Mouse (Mus musculus): ENCODE data around the gene Wnt2b. TPM values are rescaled to one million over a fixed set of nuclear protein-coding genes. Genes with fewer than 3 reads are reported as not detected.

The Wnt2b gene
- total RNA-seq, 2 experiments from 2014 or later, result 0.85 to 0.91 TPM

- DNase-seq (ENCODE audit: low spot score in 2 of 2), result no peak
These were observed 55.7 kb downstream of the Wnt2b start for GRCm38 (mm10) chr3:104906007-104906406.

- DNase-seq (ENCODE audit: low spot score in 2 of 2), result no peak
These were observed 56.3 kb downstream of the Wnt2b start for GRCm38 (mm10) chr3:104905389-104905788.

GRCm38 (mm10) chr3:104901154-104901553, 60.6 kb downstream of the Wnt2b start:
- no peak for DNase-seq (ENCODE audit: low spot score in 2 of 2)

- no peak for DNase-seq (ENCODE audit: low spot score in 2 of 2)
These were observed 65.6 kb downstream of the Wnt2b start for GRCm38 (mm10) chr3:104896141-104896540.

Other genes starting within 250 kb of the Wnt2b start
- gene Ppm1j, start 180.9 kb downstream of the Wnt2b start, total RNA-seq (2021), result 1 to 10 TPM in 1 of 2 experiments, under 1 TPM in 1; 0.81 to 2.7 TPM
- under 1 TPM in 1 of 2 experiments, not detected in 1; 0.10 TPM for gene Fam19a3, start 180.1 kb downstream of the Wnt2b start, total RNA-seq (2021)
- gene Rhoc, start 173.5 kb downstream of the Wnt2b start, total RNA-seq (2021), result 10 to 100 TPM; 35.3 to 37.6 TPM
- gene Mov10, start 143.4 kb downstream of the Wnt2b start, total RNA-seq (2021), result 1 to 10 TPM; 7.9 to 9.4 TPM
- 10 to 100 TPM; 45.1 to 46.2 TPM for gene St7l, start 97.9 kb downstream of the Wnt2b start, total RNA-seq (2021)
- gene Capza1, start 97.4 kb downstream of the Wnt2b start, total RNA-seq (2021), result 10 to 100 TPM; 45.5 to 49.8 TPM
- 10 to 100 TPM; 30.0 to 34.0 TPM for gene Cttnbp2nl, start 91.2 kb upstream of the Wnt2b start, total RNA-seq (2021)
- gene 4930564D02Rik, start 104.9 kb upstream of the Wnt2b start, total RNA-seq (2021), result not detected